Mouse (Mus musculus): ENCODE data around the gene Sh3rf1. TPM values are rescaled to one million over a fixed set of nuclear protein-coding genes. Genes with fewer than 3 reads are reported as not detected.
A peak's percentile ranks its signal among the peaks of the same experiment; 100 is the strongest.

The Sh3rf1 gene
- polyA plus RNA-seq, 1 experiment from 2014 or later, result 7.8 TPM

GRCm38 (mm10) chr8:61270961-61271360 is 47.3 kb downstream of the Sh3rf1 start:
- no peaks in the 10 kb centered on the region for H3K36me3 ChIP-seq
- peaks cover 36% of the 10 kb centered on the region for H3K4me1 ChIP-seq
- no peak overlapping the region for H3K27ac ChIP-seq
- no peaks in the 10 kb centered on the region for H3K27me3 ChIP-seq (ENCODE audit: low read depth, poor library complexity, severe bottlenecking)
- no peak overlapping the region for H3K4me3 ChIP-seq
- no peak for DNase-seq (ENCODE audit: low spot score)
- H3K9me3 ChIP-seq (replicated peaks), result no peaks in the 10 kb centered on the region
- WGBS, result 73% methylated on average over 5 of the region's 6 CpGs

- Histone ChIP-seq H3K27me3 (ENCODE audit: low read depth, poor library complexity, severe bottlenecking) (no peaks in the 10 kb centered on the region), H3K9me3 (replicated peaks) (no peaks in the 10 kb centered on the region), H3K27ac (no peak overlapping the region), H3K36me3 (no peaks in the 10 kb centered on the region), H3K4me3 (no peak overlapping the region), H3K4me1 (peaks cover 41% of the 10 kb centered on the region)
- 76% methylated on average over 3 of the region's 3 CpGs for WGBS
- DNase-seq (ENCODE audit: low spot score), result no peak
Measured at GRCm38 (mm10) chr8:61272838-61273237, 49.2 kb downstream of the Sh3rf1 start.

DNA sequence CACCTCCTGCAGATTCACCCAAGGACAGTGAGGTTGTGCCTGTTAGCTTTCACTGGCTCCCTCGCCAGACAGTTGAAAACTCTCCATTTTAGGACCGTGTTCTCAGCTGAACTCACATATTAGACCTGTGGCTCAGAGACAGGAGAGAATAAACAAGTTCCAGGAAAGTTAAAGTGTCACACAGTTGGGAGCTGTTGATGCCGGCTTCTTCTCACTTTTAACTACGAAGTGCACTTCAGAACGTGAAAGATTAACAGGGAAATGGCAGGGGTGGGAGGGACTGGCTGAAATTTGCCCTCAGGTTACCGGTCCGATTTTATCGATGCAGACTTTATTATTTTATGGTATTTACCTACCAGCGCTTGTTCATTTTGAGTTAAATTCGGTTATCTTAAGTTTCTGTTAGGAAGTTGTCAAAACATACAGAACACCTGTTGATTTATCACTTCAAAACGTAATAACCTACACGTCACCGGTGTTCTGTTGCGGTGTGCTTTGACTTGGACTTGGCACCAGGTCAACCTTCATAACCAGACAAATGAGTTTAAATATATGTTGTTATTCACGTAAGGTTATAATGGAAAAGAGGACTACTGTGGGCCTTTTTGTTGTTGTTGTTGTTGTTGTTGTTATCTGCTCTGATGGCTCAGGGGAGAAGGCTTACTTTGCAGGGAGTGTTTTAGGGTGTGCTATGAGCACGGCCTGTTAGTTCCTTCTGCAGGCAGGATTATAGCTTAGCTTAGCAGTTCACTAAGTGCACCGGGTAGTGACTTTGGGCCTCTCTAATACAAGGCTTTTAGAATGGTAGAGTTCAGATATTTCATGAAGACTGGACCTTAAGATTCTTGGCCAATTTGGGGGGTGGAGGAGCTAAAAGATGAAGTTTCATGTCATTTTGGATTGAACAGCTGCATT is 49.9 kb downstream of the Sh3rf1 start:
- no peaks in the 10 kb centered on the region for H3K36me3 ChIP-seq
- no peak overlapping the region for H3K4me3 ChIP-seq
- no peaks in the 10 kb centered on the region for H3K9me3 ChIP-seq (replicated peaks)
- no peaks in the 10 kb centered on the region for H3K27me3 ChIP-seq (ENCODE audit: low read depth, poor library complexity, severe bottlenecking)
- 82% methylated on average over 17 of the region's 17 CpGs for WGBS
- DNase-seq (ENCODE audit: low spot score), result no peak
- no peak overlapping the region for H3K27ac ChIP-seq
- H3K4me1 ChIP-seq, result peaks cover 41% of the 10 kb centered on the region

DNA sequence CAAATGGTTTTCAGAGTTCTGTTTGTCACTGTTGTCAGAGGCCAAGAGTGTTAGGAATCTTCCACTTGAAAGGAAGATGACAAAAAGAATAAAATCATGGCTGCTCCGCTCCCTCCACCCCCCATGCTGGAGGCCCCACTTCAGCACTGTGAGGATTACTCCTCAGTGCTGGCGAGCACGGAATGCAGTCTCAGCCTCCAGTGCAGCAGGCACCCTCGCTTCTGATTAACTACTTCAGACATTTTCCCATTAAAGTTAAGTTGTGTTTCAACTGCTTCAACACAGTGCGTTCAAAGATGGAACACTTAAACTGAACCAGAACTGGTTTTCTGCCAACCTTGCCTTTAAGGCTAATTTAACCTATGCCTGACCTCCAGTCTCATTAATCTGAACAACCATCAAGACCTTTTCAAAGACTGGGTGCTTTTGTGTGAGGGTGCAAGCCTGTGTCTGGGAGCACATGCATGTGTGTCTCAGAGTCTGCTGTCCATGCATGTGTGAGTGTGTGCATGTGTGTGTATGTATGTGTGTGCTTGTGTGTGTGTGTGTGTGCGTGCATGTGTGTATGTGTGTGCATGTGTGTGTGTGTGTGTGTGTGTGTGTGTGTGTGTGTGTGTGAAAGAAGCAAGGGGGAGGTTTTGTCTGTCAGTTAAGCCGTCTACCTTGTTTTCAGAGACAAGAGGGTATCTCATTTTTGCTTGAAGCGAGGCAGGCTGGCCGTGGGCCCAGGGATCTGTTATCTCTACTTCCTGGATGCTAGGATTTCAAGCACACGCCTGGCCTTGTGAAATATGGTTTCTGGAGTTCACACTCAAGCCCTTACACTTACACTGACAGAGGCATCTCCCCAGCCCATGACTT is 51.2 kb downstream of the Sh3rf1 start:
- 31% methylated on average over 10 of the region's 10 CpGs for WGBS
- H3K27me3 ChIP-seq (ENCODE audit: low read depth, poor library complexity, severe bottlenecking), result no peaks in the 10 kb centered on the region
- no peak overlapping the region for H3K4me3 ChIP-seq
- H3K9me3 ChIP-seq (replicated peaks), result no peaks in the 10 kb centered on the region
- H3K36me3 ChIP-seq, result peaks cover 4% of the 10 kb centered on the region; the same call in 1 of the 2 replicates
- H3K27ac ChIP-seq, result peak overlapping the region; percentile 42
- H3K4me1 ChIP-seq, result peaks cover 41% of the 10 kb centered on the region
- no peak for DNase-seq (ENCODE audit: low spot score)

DNA sequence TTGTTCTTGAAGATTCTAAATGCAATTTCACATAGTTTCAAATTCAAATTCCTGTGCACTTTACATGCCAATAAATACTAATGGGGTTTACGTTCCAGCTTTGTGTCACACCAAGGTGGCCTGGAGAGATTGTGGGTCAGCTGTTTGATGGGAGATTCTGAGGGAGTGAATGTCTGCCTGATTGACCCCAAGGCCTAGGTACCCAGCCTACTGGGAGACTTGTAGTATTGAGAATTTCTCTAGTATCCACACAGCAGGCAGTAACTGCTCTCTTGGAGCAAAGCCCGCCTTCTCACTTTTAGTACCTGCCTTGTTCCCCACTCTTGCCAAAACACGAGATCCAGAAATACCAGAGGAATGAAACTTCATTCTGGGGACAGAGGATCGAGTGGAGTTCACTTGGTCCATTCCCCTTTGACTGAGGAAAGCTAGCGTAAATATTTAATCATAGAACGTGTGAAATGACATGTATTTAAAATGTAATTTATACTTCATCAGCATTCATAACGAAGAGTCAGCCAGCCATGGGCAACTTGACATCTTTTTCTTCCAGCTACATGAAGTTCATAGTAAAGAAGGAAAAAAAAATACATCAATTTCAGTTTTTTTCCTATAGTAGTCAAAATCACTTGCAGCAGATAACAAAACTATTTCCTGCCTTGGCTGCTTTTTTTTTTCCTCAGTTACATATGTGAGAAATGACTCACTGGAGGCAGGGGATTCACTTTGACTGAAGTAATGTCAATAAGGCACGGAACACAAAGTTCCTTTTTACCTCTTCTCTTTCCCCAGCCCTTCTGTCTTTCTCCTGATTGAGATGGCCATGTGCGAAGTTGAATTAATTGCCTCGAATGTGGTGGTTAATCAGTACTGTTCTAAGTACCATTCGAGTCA is 52.0 kb downstream of the Sh3rf1 start:
- H3K4me1 ChIP-seq, result peaks cover 41% of the 10 kb centered on the region
- H3K4me3 ChIP-seq, result no peak overlapping the region
- no peak for DNase-seq (ENCODE audit: low spot score)
- WGBS, result 83% methylated on average over 11 of the region's 11 CpGs
- H3K36me3 ChIP-seq, result peaks cover 4% of the 10 kb centered on the region; the same call in 1 of the 2 replicates
- H3K27me3 ChIP-seq (ENCODE audit: low read depth, poor library complexity, severe bottlenecking), result no peaks in the 10 kb centered on the region
- H3K27ac ChIP-seq, result peak overlapping the region; percentile 42; the same call in 1 of the 2 replicates
- no peaks in the 10 kb centered on the region for H3K9me3 ChIP-seq (replicated peaks)

GRCm38 (mm10) chr8:61276397-61276796 is 52.7 kb downstream of the Sh3rf1 start:
- no peaks in the 10 kb centered on the region for H3K9me3 ChIP-seq (replicated peaks)
- no peaks in the 10 kb centered on the region for H3K27me3 ChIP-seq (ENCODE audit: low read depth, poor library complexity, severe bottlenecking)
- H3K4me1 ChIP-seq, result peaks cover 41% of the 10 kb centered on the region
- WGBS, result 91% methylated on average over 5 of the region's 5 CpGs
- no peak overlapping the region for H3K27ac ChIP-seq
- no peak for DNase-seq (ENCODE audit: low spot score)
- no peak overlapping the region for H3K4me3 ChIP-seq
- peaks cover 4% of the 10 kb centered on the region; the same call in 1 of the 2 replicates for H3K36me3 ChIP-seq

DNA sequence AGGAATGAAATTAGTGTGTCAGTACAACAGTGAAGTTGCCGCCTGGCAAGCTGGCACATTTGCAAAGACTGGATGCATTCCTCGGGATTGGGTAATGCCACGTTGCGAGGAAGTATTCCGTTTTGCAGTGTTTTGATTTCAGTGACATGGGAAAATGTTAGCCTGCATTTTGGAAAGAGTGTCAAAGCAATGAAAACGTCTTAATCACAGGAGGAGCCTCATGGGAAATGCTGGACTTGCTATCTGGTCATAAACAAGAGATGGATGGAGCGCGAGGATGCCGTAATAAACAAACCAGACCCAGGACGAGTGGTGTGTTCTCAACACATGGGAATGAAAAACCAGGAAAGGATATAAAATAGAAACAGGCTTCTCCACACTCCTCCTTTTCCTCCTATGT is 55.4 kb downstream of the Sh3rf1 start:
- H3K4me1 ChIP-seq, result peaks cover 48% of the 10 kb centered on the region
- no peaks in the 10 kb centered on the region for H3K9me3 ChIP-seq (replicated peaks)
- no peak overlapping the region for H3K27ac ChIP-seq
- no peaks in the 10 kb centered on the region for H3K27me3 ChIP-seq (ENCODE audit: low read depth, poor library complexity, severe bottlenecking)
- no peak for DNase-seq (ENCODE audit: low spot score)
- no peak overlapping the region for H3K4me3 ChIP-seq
- peaks cover 4% of the 10 kb centered on the region; the same call in 1 of the 2 replicates for H3K36me3 ChIP-seq
- 91% methylated on average over 10 of the region's 10 CpGs for WGBS

DNA sequence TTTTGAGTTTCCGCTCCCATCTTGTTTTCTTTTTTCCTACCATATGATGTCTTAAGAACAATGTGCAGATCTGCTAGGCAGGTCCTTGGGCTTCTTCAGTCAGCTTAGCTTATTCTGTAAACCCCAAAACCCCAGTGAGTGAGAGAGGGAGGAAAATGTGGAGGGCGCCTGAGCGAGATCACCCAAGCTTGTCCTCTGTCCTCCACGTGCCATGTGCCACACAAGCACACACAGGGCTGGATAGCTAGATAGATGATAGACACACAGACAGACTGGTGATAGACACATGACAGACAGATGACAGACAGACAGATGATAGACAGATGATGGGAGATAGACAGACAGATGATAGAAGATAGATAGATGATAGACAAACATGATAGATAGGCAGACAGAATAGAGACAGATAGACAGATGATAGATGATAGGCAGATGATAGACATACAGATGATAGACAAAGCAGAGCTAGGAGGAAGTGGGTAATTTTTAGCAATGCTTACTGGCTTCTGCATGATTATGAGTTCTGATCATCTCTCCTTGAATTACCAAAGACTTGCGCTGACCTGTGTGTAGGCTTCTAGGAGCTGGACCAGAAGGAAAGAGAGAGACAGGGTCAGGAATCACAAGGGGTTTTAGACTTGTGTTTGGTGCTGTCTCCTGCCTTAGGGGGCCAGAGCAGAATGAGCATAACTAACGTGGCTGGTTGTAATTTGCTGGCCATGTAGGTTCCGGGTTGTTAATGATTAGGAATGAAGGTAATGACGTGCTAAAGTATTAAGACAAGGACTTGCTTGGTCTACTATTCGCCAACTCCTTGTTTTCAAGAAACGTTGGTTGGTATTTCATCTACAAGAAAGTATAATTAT is 58.9 kb downstream of the Sh3rf1 start:
- Histone ChIP-seq H3K4me3 (no peak overlapping the region), H3K27me3 (ENCODE audit: low read depth, poor library complexity, severe bottlenecking) (no peaks in the 10 kb centered on the region), H3K4me1 (peaks cover 55% of the 10 kb centered on the region), H3K36me3 (peaks cover 4% of the 10 kb centered on the region; the same call in 1 of the 2 replicates), H3K27ac (peak overlapping the region; percentile 46; the same call in 1 of the 2 replicates), H3K9me3 (replicated peaks) (no peaks in the 10 kb centered on the region)
- 48% methylated on average over 10 of the region's 10 CpGs for WGBS
- DNase-seq (ENCODE audit: low spot score), result no peak

DNA sequence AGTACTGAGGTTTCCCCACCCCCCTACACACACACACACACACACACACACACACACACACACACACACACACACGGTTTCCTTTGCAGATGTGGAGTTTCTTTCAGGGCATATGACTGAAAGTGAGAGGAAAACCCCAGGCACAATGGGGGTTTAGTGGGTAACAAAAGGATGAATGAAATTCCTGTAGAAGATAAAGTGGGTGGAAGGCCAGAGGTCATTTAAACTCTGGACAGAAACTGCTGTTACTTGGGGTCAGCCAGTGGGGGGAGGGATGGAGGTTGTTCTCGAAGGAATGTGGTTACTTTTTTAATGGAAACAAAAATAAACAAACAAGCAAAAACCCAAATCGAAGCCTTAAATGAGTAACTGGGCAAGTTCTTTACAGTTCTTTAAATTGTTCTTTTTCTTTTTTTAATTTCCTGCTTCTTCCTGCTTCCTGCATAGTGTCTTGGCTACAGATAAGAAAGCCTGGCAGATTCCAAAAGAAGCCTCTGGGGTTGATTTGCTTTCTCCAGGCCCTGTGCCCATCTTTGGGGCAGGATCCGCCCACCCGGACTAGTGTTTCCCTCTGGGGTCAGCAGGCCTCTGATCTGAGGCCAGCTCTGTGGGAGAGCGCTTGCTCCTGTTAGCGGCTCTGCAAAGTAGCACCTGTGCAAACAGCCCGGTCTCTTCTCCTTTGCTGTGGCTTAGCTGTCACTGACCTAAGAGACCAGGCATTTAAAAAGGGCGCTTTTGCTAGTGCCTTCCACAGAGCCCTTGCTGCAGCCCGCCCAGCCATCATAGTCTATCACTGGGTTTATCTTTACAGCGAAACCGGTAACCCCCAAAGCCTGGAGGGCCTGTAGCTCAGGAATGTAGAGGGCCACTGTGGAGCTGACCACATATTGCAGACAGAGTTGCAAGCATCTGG is 59.8 kb downstream of the Sh3rf1 start:
- no peak overlapping the region for H3K4me3 ChIP-seq
- WGBS, result 3% methylated on average over 12 of the region's 12 CpGs
- H3K36me3 ChIP-seq, result peaks cover 4% of the 10 kb centered on the region; the same call in 1 of the 2 replicates
- H3K4me1 ChIP-seq, result peaks cover 56% of the 10 kb centered on the region
- H3K27ac ChIP-seq, result peak overlapping the region; percentile 64; the same call in 1 of the 2 replicates
- no peaks in the 10 kb centered on the region for H3K27me3 ChIP-seq (ENCODE audit: low read depth, poor library complexity, severe bottlenecking)
- no peaks in the 10 kb centered on the region for H3K9me3 ChIP-seq (replicated peaks)
- peak; percentile 53 for DNase-seq (ENCODE audit: low spot score)

- no peaks in the 10 kb centered on the region for H3K27me3 ChIP-seq (ENCODE audit: low read depth, poor library complexity, severe bottlenecking)
- 20% methylated on average over 7 of the region's 7 CpGs for WGBS
- DNase-seq (ENCODE audit: low spot score), result no peak
- no peak overlapping the region for H3K4me3 ChIP-seq
- no peaks in the 10 kb centered on the region for H3K9me3 ChIP-seq (replicated peaks)
- peaks cover 67% of the 10 kb centered on the region for H3K4me1 ChIP-seq
- H3K27ac ChIP-seq, result no peak overlapping the region
- H3K36me3 ChIP-seq, result no peaks in the 10 kb centered on the region
Measured at GRCm38 (mm10) chr8:61285896-61286295, 62.2 kb downstream of the Sh3rf1 start.

DNA sequence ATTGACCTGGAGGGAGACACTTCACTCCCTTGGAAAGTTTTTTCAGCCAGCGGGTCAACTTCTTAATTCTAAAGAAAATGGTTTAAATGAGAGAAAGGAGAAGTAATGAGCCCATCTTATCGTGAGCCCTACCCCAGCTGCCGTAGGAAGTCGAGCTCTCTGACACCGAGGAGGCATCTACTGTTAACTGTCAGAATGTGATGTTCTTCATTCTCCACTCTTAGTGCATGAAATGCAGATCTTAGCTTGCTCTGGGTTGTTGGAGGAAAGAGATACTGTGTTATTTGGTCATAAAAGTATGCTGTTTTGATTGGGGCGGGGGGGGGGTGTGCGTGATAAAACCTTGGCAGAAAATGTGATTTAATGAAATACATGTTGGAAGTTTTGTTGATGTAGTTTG is 62.7 kb downstream of the Sh3rf1 start:
- H3K36me3 ChIP-seq, result no peaks in the 10 kb centered on the region
- H3K27me3 ChIP-seq (ENCODE audit: low read depth, poor library complexity, severe bottlenecking), result no peaks in the 10 kb centered on the region
- DNase-seq (ENCODE audit: low spot score), result no peak
- peaks cover 67% of the 10 kb centered on the region for H3K4me1 ChIP-seq
- H3K4me3 ChIP-seq, result no peak overlapping the region
- no peak overlapping the region for H3K27ac ChIP-seq
- 60% methylated on average over 7 of the region's 7 CpGs for WGBS
- no peaks in the 10 kb centered on the region for H3K9me3 ChIP-seq (replicated peaks)

Data from limb, embryonic 10.5 days (tissue).